Mouse (Mus musculus): ENCODE measurements around the gene Cmtr1.

DNA sequence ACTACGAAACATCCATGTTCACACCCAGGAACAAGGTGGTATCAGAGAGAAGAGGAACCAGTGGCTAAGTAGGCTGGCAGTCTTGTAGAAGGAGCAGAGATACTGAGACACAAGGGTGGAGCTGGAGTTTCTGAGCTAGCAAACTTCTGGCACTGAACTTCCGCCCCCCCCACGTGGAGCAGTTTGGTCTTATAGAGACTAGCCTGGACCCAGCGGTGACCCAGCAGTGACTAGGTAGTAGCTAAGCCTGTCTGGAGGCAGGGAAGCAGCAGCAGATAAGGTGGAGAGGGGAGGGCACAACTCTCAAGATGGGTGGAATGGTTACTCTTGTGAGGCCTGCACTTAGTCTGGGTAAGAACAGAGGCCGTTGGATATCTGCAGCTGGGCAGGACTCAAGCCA, 48.4 kb downstream of the Cmtr1 start:
- TF ChIP-seq CTCF (IDR thresholded peaks at IDR 0.05; ENCODE audit: control insufficient read depth, insufficient read depth, low read length): no peak
- TF ChIP-seq POLR2A (IDR thresholded peaks at IDR 0.05; ENCODE audit: borderline replicate concordance, control insufficient read depth, low read depth, low read length): no peak
